Mouse (Mus musculus) embryonic facial prominence, embryonic 14.5 days (tissue): ENCODE measurements around the gene Rab19. TPM values are rescaled to one million over a fixed set of nuclear protein-coding genes. Genes with fewer than 3 reads are reported as not detected.

Experiments used
- ATAC-seq: fragments of 200-750 bp; cut with Nextera tagmentation; 2 replicates; pipeline ENCODE4 v1.8.0; 2017; ENCODE audit warnings: low read depth, moderate number of reproducible peaks, moderate TSS enrichment
- DNase-seq: peaks from one replicate; pipeline ENCODE4 v3.0.0-alpha.2; 2015; ENCODE audit warnings: low spot score
- H3K27ac ChIP-seq: fragments of 300-500 bp; sonication (generic); replicated peaks from 2 replicates; pipeline ENCODE4 v1.5.1; 2014; ENCODE audit warnings: low read depth, mild to moderate bottlenecking, low read length, moderate library complexity
- H3K27me3 ChIP-seq: fragments of 300-500 bp; sonication (generic); replicated peaks from 2 replicates; pipeline ENCODE4 v1.6.1; 2014; ENCODE audit warnings: low read length; ENCODE audit not compliant: control insufficient read depth, insufficient read depth
- H3K36me3 ChIP-seq: fragments of 300-500 bp; sonication (generic); 2 replicates; pipeline ENCODE4 v1.6.1; 2014; ENCODE audit warnings: low read length, mixed read lengths; ENCODE audit not compliant: control insufficient read depth, insufficient read depth
- H3K4me1 ChIP-seq: fragments of 300-500 bp; sonication (generic); 2 replicates; pipeline ENCODE4 v1.6.1; 2014; ENCODE audit warnings: antibody characterized with exemption, low read length; ENCODE audit not compliant: control insufficient read depth, insufficient read depth
- H3K4me2 ChIP-seq: fragments of 300-500 bp; sonication (generic); 2 replicates; pipeline ENCODE4 v1.6.1; 2014; ENCODE audit warnings: low read depth, mild to moderate bottlenecking, low read length, moderate library complexity, mixed read lengths
- H3K4me3 ChIP-seq: fragments of 300-500 bp; sonication (generic); 2 replicates; pipeline ENCODE4 v1.5.1; 2014; ENCODE audit warnings: low read depth, mild to moderate bottlenecking, low read length
- H3K9ac ChIP-seq: fragments of 300-500 bp; sonication (generic); 2 replicates; pipeline ENCODE4 v1.6.1; 2014; ENCODE audit warnings: low read depth, mild to moderate bottlenecking, low read length, moderate library complexity, mixed read lengths
- H3K9me3 ChIP-seq: fragments of 300-500 bp; sonication (generic); 2 replicates; pipeline ENCODE4 v1.6.1; 2016; ENCODE audit warnings: low read length; ENCODE audit not compliant: control insufficient read depth
- WGBS: fragments of 180-500 bp; shearing (Covaris S2); extraction: QIAGEN DNeasy Blood & Tissue Kit; methylation state at CpG from one replicate; pipeline ENCODE4 v1.1.7; 2014; 5-methylcytosine and 5-hydroxymethylcytosine counted together
- polyA plus RNA-seq: library from polyadenylated mRNA; unstranded; fragments of >200 nt; fragmentation: Nextera tagmentation; extraction: Ambion mirVana; gene quantifications from 2 replicates; pipeline ENCODE4 v1.2.1, GENCODE M21; 2014

The Rab19 gene
- polyA plus RNA-seq, 1 experiment from 2014 or later = 1.8 TPM

DNA sequence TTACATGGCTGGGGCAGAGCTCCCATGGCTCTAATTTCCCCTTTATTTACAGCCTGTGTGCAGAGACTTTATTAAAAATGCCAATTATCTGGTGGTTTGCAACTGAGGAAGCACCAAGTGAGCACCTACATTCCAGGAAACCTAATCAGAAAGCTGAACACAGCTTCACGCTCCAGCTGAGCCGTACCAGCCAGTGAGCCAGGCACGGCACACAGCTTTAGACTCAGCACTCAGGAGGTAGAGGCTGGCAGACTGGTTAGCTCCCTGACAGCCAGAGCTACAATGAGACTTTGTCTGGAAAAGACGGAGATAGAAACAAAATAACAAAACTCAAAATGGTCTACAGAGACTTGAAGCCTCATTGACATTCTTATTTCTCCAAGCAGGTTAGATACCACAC is 14.5 kb downstream of the Rab19 start:
- Histone ChIP-seq H3K36me3 (peaks cover 18% of the 10 kb centered on the region; the same call in 1 of the 2 replicates), H3K4me3 (no peak overlapping the region), H3K4me1 (no peaks in the 10 kb centered on the region), H3K4me2 (no peak overlapping the region), H3K9ac (no peak overlapping the region), H3K27me3 (no peaks in the 10 kb centered on the region), H3K27ac (no peak overlapping the region), H3K9me3 (no peaks in the 10 kb centered on the region)
- 70% methylated on average over 4 of the region's 4 CpGs for WGBS
- no peak for ATAC-seq
- DNase-seq = no peak

DNA sequence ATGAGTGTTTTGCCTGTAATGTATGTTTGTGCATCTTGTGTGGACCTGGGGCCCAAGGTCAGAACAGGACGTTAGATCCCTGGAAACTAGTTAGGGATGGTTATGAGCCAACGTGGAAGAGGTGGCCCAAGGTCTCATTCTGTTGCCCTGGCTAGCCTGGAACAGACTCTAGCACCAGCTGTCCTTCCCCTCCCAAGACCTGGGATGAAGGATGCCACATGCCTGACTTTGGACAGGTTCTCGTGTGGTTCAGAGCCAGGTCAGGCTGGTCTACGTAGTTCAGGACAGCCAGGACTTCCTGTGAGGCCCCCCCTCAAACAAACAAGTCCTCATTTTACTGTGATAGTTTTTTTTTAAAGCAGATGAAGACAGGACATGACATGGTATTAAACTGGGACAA is 14.9 kb downstream of the Rab19 start:
- DNase-seq (no peak), ATAC-seq (no peak)

DNA sequence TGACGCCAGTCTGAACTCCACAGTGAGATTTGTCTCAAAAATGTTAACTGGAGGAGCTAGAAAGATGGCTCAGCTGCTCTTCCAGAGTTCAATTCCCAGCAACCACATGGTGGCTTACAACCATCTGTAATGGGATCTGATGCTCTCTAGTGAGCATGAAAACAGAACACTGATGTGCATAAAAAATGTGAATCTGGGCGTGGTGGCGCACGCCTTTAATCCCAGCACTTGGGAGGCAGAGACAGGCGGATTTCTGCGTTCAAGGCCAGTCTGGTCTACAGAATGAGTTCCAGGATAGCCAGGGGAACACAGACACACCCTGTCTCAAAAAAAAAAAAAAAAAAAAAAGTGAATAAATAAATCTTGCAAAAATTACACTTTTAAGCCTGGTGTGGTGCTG is 16.1 kb downstream of the Rab19 start:
- H3K36me3 ChIP-seq = peaks cover 18% of the 10 kb centered on the region; the same call in 1 of the 2 replicates
- no peak for DNase-seq
- no peak overlapping the region for H3K4me2 ChIP-seq
- no peak overlapping the region for H3K27ac ChIP-seq
- 97% methylated on average over 6 of the region's 6 CpGs for WGBS
- no peak for ATAC-seq
- H3K27me3 ChIP-seq = no peaks in the 10 kb centered on the region
- no peaks in the 10 kb centered on the region for H3K9me3 ChIP-seq
- H3K4me1 ChIP-seq = no peaks in the 10 kb centered on the region
- H3K4me3 ChIP-seq = no peak overlapping the region
- no peak overlapping the region for H3K9ac ChIP-seq

More for the DNA sequence above, 14.9 kb downstream of the Rab19 start:
- H3K27me3 ChIP-seq = no peaks in the 10 kb centered on the region
- H3K4me3 ChIP-seq = no peak overlapping the region
- H3K4me2 ChIP-seq = no peak overlapping the region
- no peak overlapping the region for H3K9ac ChIP-seq
- no peak overlapping the region for H3K27ac ChIP-seq
- H3K4me1 ChIP-seq = no peaks in the 10 kb centered on the region
- peaks cover 18% of the 10 kb centered on the region; the same call in 1 of the 2 replicates for H3K36me3 ChIP-seq
- 66% methylated on average over 4 of the region's 4 CpGs for WGBS
- H3K9me3 ChIP-seq = no peaks in the 10 kb centered on the region

DNA sequence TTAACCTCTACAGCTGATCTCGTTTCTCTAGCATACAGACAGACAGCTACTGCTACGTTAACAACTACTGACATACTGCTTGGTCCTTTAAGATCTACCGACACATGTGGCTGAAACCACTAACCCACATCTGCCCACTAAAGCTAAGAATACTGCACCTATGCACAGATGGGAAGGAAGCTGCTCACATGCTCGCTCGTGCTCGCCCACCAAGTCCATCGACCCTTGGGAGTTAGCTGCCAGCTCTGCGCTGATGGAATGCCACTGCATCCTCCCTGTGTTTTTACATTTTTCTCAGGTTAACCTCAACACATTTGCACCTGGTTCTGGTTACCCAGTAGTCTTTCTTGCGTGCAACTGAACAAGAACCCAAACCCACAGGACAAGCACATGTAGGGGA is 17.4 kb downstream of the Rab19 start:
- Histone ChIP-seq H3K36me3 (peaks cover 18% of the 10 kb centered on the region; the same call in 1 of the 2 replicates), H3K27me3 (no peaks in the 10 kb centered on the region), H3K27ac (no peak overlapping the region), H3K4me1 (no peaks in the 10 kb centered on the region), H3K9me3 (no peaks in the 10 kb centered on the region), H3K4me2 (no peak overlapping the region), H3K9ac (no peak overlapping the region), H3K4me3 (no peak overlapping the region)
- ATAC-seq (no peak), DNase-seq (no peak)
- WGBS = 79% methylated on average over 9 of the region's 9 CpGs

DNA sequence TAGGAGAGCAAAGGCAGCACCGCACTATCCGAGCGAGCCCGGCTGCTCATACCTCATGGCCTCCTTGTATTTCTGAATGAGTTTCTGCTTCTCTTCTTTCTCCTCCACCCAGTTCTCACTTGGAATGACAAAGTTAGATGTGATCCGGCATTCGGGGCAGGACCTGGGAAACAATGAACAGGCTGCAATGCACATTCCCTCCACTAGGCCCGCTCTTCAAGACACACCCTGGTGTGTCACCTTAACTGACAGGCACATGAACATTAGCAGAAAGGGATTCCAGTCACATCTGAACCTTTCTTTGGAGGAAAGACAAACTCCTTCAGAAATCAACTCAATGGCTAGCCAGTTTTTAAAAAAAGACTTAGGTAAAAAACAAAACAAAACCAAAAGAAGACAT is 19.4 kb downstream of the Rab19 start:
- Histone ChIP-seq H3K4me3 (no peak overlapping the region), H3K4me1 (no peaks in the 10 kb centered on the region), H3K9me3 (no peaks in the 10 kb centered on the region), H3K36me3 (peaks cover 33% of the 10 kb centered on the region), H3K27me3 (no peaks in the 10 kb centered on the region), H3K9ac (no peak overlapping the region), H3K27ac (no peak overlapping the region), H3K4me2 (no peak overlapping the region)
- WGBS = 65% methylated on average over 7 of the region's 7 CpGs
- DNase-seq (peak; percentile 46), ATAC-seq (peak; percentile 69; the same call in 1 of the 2 replicates)

DNA sequence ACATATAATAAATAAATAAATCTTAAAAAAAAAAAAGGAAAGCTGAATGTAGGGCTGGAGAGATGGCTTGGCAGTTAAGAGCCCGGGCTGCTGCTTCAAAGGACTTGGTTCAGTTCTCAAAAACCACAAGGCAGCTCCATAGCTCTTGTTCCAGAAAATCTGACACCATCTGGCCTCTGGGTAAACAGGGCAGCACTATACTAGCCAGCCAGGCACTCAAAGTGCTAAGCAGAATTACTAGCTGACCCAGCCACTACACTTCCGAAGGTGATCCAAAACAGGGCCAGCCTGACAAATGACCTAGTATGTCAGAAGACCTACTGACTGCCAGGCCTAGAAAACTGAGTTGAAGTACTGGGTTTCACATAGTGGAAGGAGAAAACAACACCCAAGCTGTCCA is 22.2 kb downstream of the Rab19 start:
- H3K9me3 ChIP-seq = no peaks in the 10 kb centered on the region
- H3K27ac ChIP-seq = no peak overlapping the region
- peaks cover 36% of the 10 kb centered on the region for H3K36me3 ChIP-seq
- no peak overlapping the region for H3K4me2 ChIP-seq
- no peak overlapping the region for H3K9ac ChIP-seq
- ATAC-seq (no peak), DNase-seq (no peak)
- H3K4me1 ChIP-seq = no peaks in the 10 kb centered on the region
- H3K27me3 ChIP-seq = no peaks in the 10 kb centered on the region
- 91% methylated on average over 2 of the region's 2 CpGs for WGBS
- no peak overlapping the region for H3K4me3 ChIP-seq

DNA sequence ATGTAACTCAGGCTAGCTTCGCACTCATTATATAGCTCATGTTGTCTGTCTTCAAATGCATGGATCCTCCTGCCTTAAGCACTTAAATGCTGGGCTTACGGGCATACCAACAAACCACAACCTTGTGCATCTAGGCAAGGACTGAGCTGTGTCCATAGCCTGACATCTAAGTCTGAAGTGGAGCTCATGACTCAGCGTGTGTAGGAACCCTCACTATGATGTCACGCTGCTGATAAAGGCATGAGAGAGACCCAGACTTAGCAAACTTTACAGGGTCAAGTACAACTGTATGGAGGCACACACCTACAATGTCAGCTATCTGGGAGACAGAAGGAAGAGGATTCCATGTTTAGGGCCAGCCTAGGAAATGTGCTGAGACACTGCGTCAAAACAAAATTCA is 25.5 kb downstream of the Rab19 start:
- Histone ChIP-seq H3K9me3 (no peaks in the 10 kb centered on the region), H3K4me2 (no peak overlapping the region), H3K36me3 (peaks cover 34% of the 10 kb centered on the region), H3K27ac (no peak overlapping the region), H3K4me1 (no peaks in the 10 kb centered on the region), H3K27me3 (no peaks in the 10 kb centered on the region), H3K9ac (no peak overlapping the region), H3K4me3 (no peak overlapping the region)
- no peak for DNase-seq
- 91% methylated on average over 5 of the region's 5 CpGs for WGBS
- ATAC-seq = no peak

DNA sequence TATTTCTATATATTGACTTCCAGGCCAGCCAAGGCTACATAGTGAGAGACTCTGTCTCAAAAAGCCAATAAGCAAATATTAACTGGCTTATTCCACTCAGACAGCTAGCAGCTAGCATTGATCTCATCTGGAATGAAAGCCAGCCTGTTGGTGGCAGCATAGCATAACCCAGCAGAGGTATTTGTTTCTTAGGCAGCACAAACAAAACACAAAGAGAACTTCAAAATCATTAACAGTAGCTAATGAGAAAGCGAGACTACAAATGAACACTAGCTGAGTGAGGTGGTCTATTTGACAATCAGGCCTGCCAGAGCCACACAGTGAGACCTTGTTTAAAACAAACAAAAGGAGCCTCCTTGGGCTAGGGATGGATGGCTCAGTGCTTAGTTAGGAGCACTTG is 33.1 kb downstream of the Rab19 start:
- Histone ChIP-seq H3K9me3 (no peaks in the 10 kb centered on the region), H3K4me2 (no peak overlapping the region), H3K27ac (no peak overlapping the region), H3K27me3 (peaks cover 9% of the 10 kb centered on the region), H3K4me1 (no peaks in the 10 kb centered on the region), H3K9ac (no peak overlapping the region), H3K36me3 (peaks cover 6% of the 10 kb centered on the region; the same call in 1 of the 2 replicates), H3K4me3 (no peak overlapping the region)
- DNase-seq (no peak), ATAC-seq (no peak)
- WGBS = 88% methylated on average over 1 of the region's 1 CpGs

DNA sequence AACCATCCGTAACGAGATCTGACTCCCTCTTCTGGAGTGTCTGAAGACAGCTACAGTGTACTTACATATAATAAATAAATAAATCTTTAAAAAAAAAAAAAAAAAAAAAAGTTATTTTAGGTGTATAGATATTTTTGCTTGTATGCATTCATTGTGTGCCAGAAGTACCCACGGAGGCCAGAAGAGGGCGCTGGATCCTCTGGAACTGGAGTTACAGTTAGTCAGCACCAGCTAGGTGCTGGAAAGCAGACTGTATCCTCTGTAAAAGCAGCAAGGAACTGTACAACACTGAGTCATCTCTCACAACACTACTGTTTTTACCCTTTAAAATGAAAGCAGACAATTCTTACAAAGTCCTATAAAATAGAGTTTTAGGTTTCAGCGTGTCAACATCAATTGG is 34.8 kb downstream of the Rab19 start:
- WGBS = 45% methylated on average over 3 of the region's 5 CpGs
- H3K4me1 ChIP-seq = no peaks in the 10 kb centered on the region

More for the DNA sequence above, 34.8 kb downstream of the Rab19 start:
- no peak overlapping the region for H3K27ac ChIP-seq
- no peak overlapping the region for H3K4me3 ChIP-seq
- DNase-seq = peak; percentile 41
- H3K4me2 ChIP-seq = no peak overlapping the region
- H3K9me3 ChIP-seq = no peaks in the 10 kb centered on the region
- H3K9ac ChIP-seq = no peak overlapping the region
- no peak for ATAC-seq
- no peaks in the 10 kb centered on the region for H3K36me3 ChIP-seq
- H3K27me3 ChIP-seq = peaks cover 9% of the 10 kb centered on the region
